Mouse (Mus musculus): Measurements from ENCODE around the gene Kif3c.
A peak's percentile ranks its signal among the peaks of the same experiment; 100 is the strongest.
"Not testable (repeated sequence)": the region's sequence is repeated elsewhere in the genome, so short reads cannot be mapped to it uniquely, and the experiment has no call there.

The Kif3c gene

GRCm38 (mm10) chr12:3370979-3371925 is 6.3 kb downstream of the Kif3c start:
- no peak for DNase-seq

GRCm38 (mm10) chr12:3371991-3372390 is 7.1 kb downstream of the Kif3c start:
- no peak for DNase-seq

GRCm38 (mm10) chr12:3373566-3373965 is 8.6 kb downstream of the Kif3c start:
- no peak for DNase-seq

GRCm38 (mm10) chr12:3374552-3374951 is 9.6 kb downstream of the Kif3c start:
- DNase-seq = peak; percentile 44 to 61

- DNase-seq = no peak
Measured at GRCm38 (mm10) chr12:3377190-3377589, 12.3 kb downstream of the Kif3c start.

- no peak for DNase-seq
Measured at GRCm38 (mm10) chr12:3377755-3378154, 12.8 kb downstream of the Kif3c start.

GRCm38 (mm10) chr12:3384860-3385259 is 19.9 kb downstream of the Kif3c start:
- no peak for DNase-seq

- DNase-seq = no peak
Measured at GRCm38 (mm10) chr12:3385271-3385670, 20.3 kb downstream of the Kif3c start.

- no peak for DNase-seq
Measured at GRCm38 (mm10) chr12:3385940-3386339, 21.0 kb downstream of the Kif3c start.

- no peak for DNase-seq
Measured at GRCm38 (mm10) chr12:3387891-3388290, 23.0 kb downstream of the Kif3c start.

GRCm38 (mm10) chr12:3389394-3389793 is 24.5 kb downstream of the Kif3c start:
- DNase-seq = no peak

GRCm38 (mm10) chr12:3390071-3390470 is 25.1 kb downstream of the Kif3c start:
- no peak for DNase-seq

- peak; percentile 57 to 76 for DNase-seq
Measured at GRCm38 (mm10) chr12:3390577-3391262, 25.8 kb downstream of the Kif3c start.

- no peak for DNase-seq
Measured at GRCm38 (mm10) chr12:3391276-3391675, 26.3 kb downstream of the Kif3c start.

GRCm38 (mm10) chr12:3393140-3393539 is 28.2 kb downstream of the Kif3c start:
- DNase-seq = no peak

GRCm38 (mm10) chr12:3396931-3397330 is 32.0 kb downstream of the Kif3c start:
- DNase-seq = no peak

- not testable (repeated sequence) for DNase-seq
Measured at GRCm38 (mm10) chr12:3405662-3406061, 40.7 kb downstream of the Kif3c start.

GRCm38 (mm10) chr12:3406585-3406984 is 41.7 kb downstream of the Kif3c start:
- no peak for DNase-seq

- no peak for DNase-seq
Measured at GRCm38 (mm10) chr12:3414956-3415355, 50.0 kb downstream of the Kif3c start.

GRCm38 (mm10) chr12:3418761-3419160 is 53.8 kb downstream of the Kif3c start:
- no peak for DNase-seq

GRCm38 (mm10) chr12:3420519-3420918 is 55.6 kb downstream of the Kif3c start:
- no peak for DNase-seq

- DNase-seq = no peak
Measured at GRCm38 (mm10) chr12:3422786-3423185, 57.9 kb downstream of the Kif3c start.

- peak; percentile 15 to 20 for DNase-seq
Measured at GRCm38 (mm10) chr12:3424179-3424578, 59.2 kb downstream of the Kif3c start.
